Mouse (Mus musculus) activated CD4-positive, CD25-positive, alpha-beta regulatory T cell, adult 4 months (primary cell): ENCODE data around the gene Slc30a2. TPM values are rescaled to one million over a fixed set of nuclear protein-coding genes. Genes with fewer than 3 reads are reported as not detected.

Source experiments
- ATAC-seq: one replicate; pipeline ENCODE4 v1.8.0; 2017
- polyA plus RNA-seq, 2 experiments: library from polyadenylated mRNA; unstranded; fragments of 100-300 nt; shearing (Covaris generic); gene quantifications; one replicate each; pipeline ENCODE4 v1.2.1; 2017

Gene Slc30a2
- polyA plus RNA-seq, 2 experiments from 2014 or later = 0.24 to 0.85 TPM

DNA sequence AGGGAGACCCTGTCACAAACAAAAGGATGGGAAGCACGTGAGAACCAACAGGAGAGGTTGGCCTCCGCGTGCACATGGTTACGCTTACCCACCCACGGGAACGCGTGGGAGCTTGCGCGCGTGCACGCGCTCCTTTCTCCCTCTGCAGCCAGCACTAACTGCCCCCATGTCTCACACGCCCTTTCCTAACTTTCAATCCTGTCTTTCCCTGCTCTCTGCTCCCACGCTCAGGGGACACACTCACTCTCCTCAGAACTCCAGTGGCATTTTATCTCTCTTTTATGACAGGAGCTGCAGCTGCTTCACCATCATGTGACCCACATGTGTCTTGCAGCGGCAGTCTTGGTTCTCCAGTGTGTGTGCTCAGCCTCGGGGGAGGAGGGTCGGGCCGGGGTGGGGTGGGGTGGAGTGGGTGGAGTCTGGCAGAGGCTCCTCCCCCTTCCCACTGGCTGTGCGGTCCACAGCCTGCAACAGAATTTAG, 58.2 kb downstream of the Slc30a2 start:
- no peak for ATAC-seq

- no peak for ATAC-seq
Measured at GRCm38 (mm10) chr4:134401856-134402570, 59.0 kb downstream of the Slc30a2 start.

GRCm38 (mm10) chr4:134402571-134403262, 59.7 kb downstream of the Slc30a2 start:
- no peak for ATAC-seq

DNA sequence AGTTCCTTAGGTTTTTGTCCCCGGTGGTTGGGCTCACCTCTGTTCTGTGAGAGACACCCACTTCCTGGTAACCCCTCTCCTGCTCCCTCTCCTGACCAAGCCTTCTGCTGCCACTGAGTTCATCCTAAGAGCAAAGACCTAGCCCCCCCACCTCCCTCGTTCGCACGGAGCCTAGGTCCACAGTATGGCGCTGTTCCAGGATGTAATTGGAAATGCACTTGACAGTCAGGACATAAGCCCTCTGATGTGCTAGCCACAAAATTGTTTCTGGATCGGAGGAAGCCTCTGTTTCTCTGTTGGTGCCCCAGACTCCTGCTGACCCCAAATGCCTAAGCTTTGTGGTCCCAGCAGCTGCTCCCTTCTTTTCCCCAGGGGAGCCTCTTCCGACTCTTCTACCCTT, 60.7 kb downstream of the Slc30a2 start:
- ATAC-seq = no peak

Other genes starting within 250 kb of the Slc30a2 start
- gene Cd52, start 248.1 kb upstream of the Slc30a2 start, polyA plus RNA-seq = 1,000 to 10,000 TPM; 3,607 to 4,442 TPM
- gene Ubxn11, start 240.6 kb upstream of the Slc30a2 start, polyA plus RNA-seq = 10 to 100 TPM; 33.7 to 34.2 TPM
- gene Sh3bgrl3, start 214.4 kb upstream of the Slc30a2 start, polyA plus RNA-seq = 1,000 to 10,000 TPM; 1,097 to 1,279 TPM
- gene Cep85, start 156.1 kb upstream of the Slc30a2 start, polyA plus RNA-seq = 100 to 1,000 TPM in 1 of 2 experiments, 10 to 100 TPM in 1; 63.2 to 139 TPM
- under 1 TPM in 1 of 2 experiments, not detected in 1; 0.15 TPM for gene Gm7534, start 140.2 kb upstream of the Slc30a2 start, polyA plus RNA-seq
- not detected for gene Catsper4, start 115.8 kb upstream of the Slc30a2 start, polyA plus RNA-seq
- not detected for gene Cnksr1, start 104.8 kb upstream of the Slc30a2 start, polyA plus RNA-seq
- 1 to 10 TPM in 1 of 2 experiments, under 1 TPM in 1; 0.37 to 6.4 TPM for gene E130218I03Rik, start 99.5 kb upstream of the Slc30a2 start, polyA plus RNA-seq
- gene Zfp593, start 97.6 kb upstream of the Slc30a2 start, polyA plus RNA-seq = 1 to 10 TPM; 5.1 to 6.4 TPM
- not detected for gene Gm30191, start 96.2 kb upstream of the Slc30a2 start, polyA plus RNA-seq
- not detected for gene Grrp1, start 89.1 kb upstream of the Slc30a2 start, polyA plus RNA-seq
- gene Pdik1l, start 55.3 kb upstream of the Slc30a2 start, polyA plus RNA-seq = 10 to 100 TPM; 17.2 to 19.1 TPM
- not detected for gene Trim63, start 28.1 kb upstream of the Slc30a2 start, polyA plus RNA-seq
- gene Extl1, start 40.7 kb downstream of the Slc30a2 start, polyA plus RNA-seq = 1 to 10 TPM in 1 of 2 experiments, under 1 TPM in 1; 0.16 to 1.4 TPM
- under 1 TPM; 0.70 to 0.90 TPM for gene Pafah2, start 53.1 kb downstream of the Slc30a2 start, polyA plus RNA-seq
- gene Stmn1, start 125.1 kb downstream of the Slc30a2 start, polyA plus RNA-seq = 100 to 1,000 TPM; 262 to 341 TPM
- 10 to 100 TPM; 23.9 to 27.1 TPM for gene Paqr7, start 153.5 kb downstream of the Slc30a2 start, polyA plus RNA-seq
- gene Aunip, start 167.8 kb downstream of the Slc30a2 start, polyA plus RNA-seq = 1 to 10 TPM in 1 of 2 experiments, under 1 TPM in 1; 0.70 to 3.2 TPM
- gene Mtfr1l, start 192.2 kb downstream of the Slc30a2 start, polyA plus RNA-seq = 10 to 100 TPM; 86.0 to 87.7 TPM
- gene Selenon, start 209.0 kb downstream of the Slc30a2 start, polyA plus RNA-seq = under 1 TPM in 1 of 2 experiments, not detected in 1; 0.48 TPM